27 mouse cellular contexts compared by ENCODE assay signal in genomic region chr6:90468216-90468615, GRCm38 (mm10). TPM values are rescaled to one million over a fixed set of nuclear protein-coding genes. Genes with fewer than 3 reads are reported as not detected.
A peak's percentile ranks its signal among the peaks of the same experiment; 100 is the strongest.
DNase-seq lines count a peak whose midpoint lies in the region; ATAC-seq and TF ChIP-seq lines count a peak whose summit lies in the region.
"Had no signal": no experiment of that assay in that cellular context is flagged by ENCODE, and none has a peak within 500 bp of the region (broad histone marks: within the 10 kb centered on the region; RNA-seq: fewer than 3 reads in every experiment).

No protein-coding gene starts in this region.

- H3K4me3 ChIP-seq in gastrocnemius, adult 2 months: peak overlapping the region; percentile 99
- peak overlapping the region; percentile 86 for H3K4me3 ChIP-seq in liver, adult 2 months (ENCODE audit: insufficient read depth, low read depth, low read length)
- H3K4me3 ChIP-seq in liver, embryonic 13.5 days (replicated peaks): peak overlapping the region; percentile 2; the same call in 1 of the 2 replicates
- H3K4me3 ChIP-seq in liver, embryonic 16.5 days (ENCODE audit: low read depth, low read length): peak overlapping the region; percentile 37
- H3K4me3 ChIP-seq: embryonic facial prominence, embryonic 10.5 days; embryonic facial prominence, embryonic 15.5 days; forebrain, embryonic 13.5 days; heart, adult 2 months; intestine, embryonic 15.5 days had no signal

- intact Hi-C loops in gastrocnemius, adult 2 months (cut with DNase I): no loop called here
- intact Hi-C loops in gastrocnemius, postnatal 14 days (cut with DNase I; ENCODE audit: low total_unique reads): no loop called here

- no peaks in the 10 kb centered on the region for H3K27me3 ChIP-seq in liver, adult 2 months (ENCODE audit: control insufficient read depth, insufficient read depth, low read length)
- peaks cover 20% of the 10 kb centered on the region for H3K27me3 ChIP-seq in liver, embryonic 13.5 days
- peaks cover 9% of the 10 kb centered on the region for H3K27me3 ChIP-seq in liver, embryonic 16.5 days (ENCODE audit: control insufficient read depth, insufficient read depth, low read depth, low read length)
- H3K27me3 ChIP-seq: embryonic facial prominence, embryonic 15.5 days; intestine, embryonic 15.5 days; Patski had no signal

- no peak for ATAC-seq in liver, embryonic 13.5 days (ENCODE audit: low read depth)
- no peak for ATAC-seq in liver, embryonic 16.5 days (ENCODE audit: low read depth)
- ATAC-seq: forebrain, embryonic 13.5 days; hindbrain, postnatal 0 days; intestine, embryonic 15.5 days; midbrain, embryonic 16.5 days; Patski had no signal

- no peak for DNase-seq in gastrocnemius, adult 2 months
- DNase-seq in gastrocnemius, postnatal 14 days: no peak
- peak; percentile 58 for DNase-seq in liver, adult 2 months (ENCODE audit: extremely low read depth, low read depth, low spot score)
- DNase-seq in liver: no peak
- no peak for DNase-seq in liver, embryonic 13.5 days
- no peak for DNase-seq in urinary bladder, postnatal 4 days (ENCODE audit: low spot score in 2 of 2)
- DNase-seq: adrenal gland, postnatal 25 days; cerebellum, adult 11-12 months; cerebellum, postnatal 25 days; gastrocnemius, postnatal 36 days; heart, adult 2 months; kidney, adult 8-10 months; kidney, postnatal 10 days; lung, adult 18-20 months; lung, postnatal 14 days; thymus, postnatal 4 days had no signal

- no peak for TF ChIP-seq CTCF in gastrocnemius, adult 2 months (IDR thresholded peaks at IDR 0.05)
- TF ChIP-seq CTCF in liver, adult 2 months (IDR thresholded peaks at IDR 0.05; ENCODE audit: low read depth, low read length): no peak

- no peak for TF ChIP-seq POLR2A in liver, adult 2 months (IDR thresholded peaks at IDR 0.05; ENCODE audit: extremely low read depth, insufficient read depth, low read length)

- 3% methylated on average over 1 of the region's 1 CpGs for WGBS in liver, adult 2 months
- WGBS in liver, embryonic 13.5 days (ENCODE audit: insufficient replicate concordance): 32% methylated on average over 1 of the region's 1 CpGs
- 43% methylated on average over 1 of the region's 1 CpGs for WGBS in liver, embryonic 16.5 days (ENCODE audit: insufficient replicate concordance)

- peaks cover 41% of the 10 kb centered on the region for H3K4me1 ChIP-seq in liver, adult 2 months (ENCODE audit: control insufficient read depth, insufficient read depth, low read length)
- peaks cover 20% of the 10 kb centered on the region for H3K4me1 ChIP-seq in liver, embryonic 13.5 days (replicated peaks)
- no peaks in the 10 kb centered on the region; the same call in 1 of the 2 replicates for H3K4me1 ChIP-seq in liver, embryonic 16.5 days (ENCODE audit: control insufficient read depth, low read depth, low read length)

- H3K27ac ChIP-seq in gastrocnemius, adult 2 months: peak overlapping the region; percentile 100
- peak overlapping the region; percentile 99 for H3K27ac ChIP-seq in liver, adult 2 months (replicated peaks; ENCODE audit: insufficient read depth, low read depth, low read length)
- no peak overlapping the region for H3K27ac ChIP-seq in liver, embryonic 13.5 days
- no peak overlapping the region for H3K27ac ChIP-seq in liver, embryonic 16.5 days (ENCODE audit: low read length)
- H3K27ac ChIP-seq: embryonic facial prominence, embryonic 10.5 days; embryonic facial prominence, embryonic 15.5 days; forebrain, embryonic 13.5 days; heart, adult 2 months; hindbrain, postnatal 0 days; intestine, embryonic 15.5 days had no signal

- H3K36me3 ChIP-seq in liver, adult 2 months (ENCODE audit: control insufficient read depth, insufficient read depth, low read length): peaks cover 33% of the 10 kb centered on the region
- no peaks in the 10 kb centered on the region for H3K36me3 ChIP-seq in liver, embryonic 13.5 days
- no peaks in the 10 kb centered on the region; the same call in 1 of the 2 replicates for H3K36me3 ChIP-seq in liver, embryonic 16.5 days (ENCODE audit: control insufficient read depth, insufficient read depth)
- H3K36me3 ChIP-seq: embryonic facial prominence, embryonic 15.5 days; intestine, embryonic 15.5 days had no signal

- H3K4me2 ChIP-seq in liver, embryonic 13.5 days: peak overlapping the region; percentile 45
- peak overlapping the region; percentile 48 for H3K4me2 ChIP-seq in liver, embryonic 16.5 days (ENCODE audit: low read depth, low read length)
- H3K4me2 ChIP-seq: embryonic facial prominence, embryonic 15.5 days; forebrain, embryonic 13.5 days; intestine, embryonic 15.5 days; midbrain, embryonic 11.5 days had no signal

- peaks cover 42% of the 10 kb centered on the region for H3K79me2 ChIP-seq in liver, adult 2 months (ENCODE audit: control insufficient read depth, insufficient read depth, low read length)

- H3K9me3 ChIP-seq in liver, embryonic 13.5 days (replicated peaks): no peaks in the 10 kb centered on the region
- H3K9me3 ChIP-seq in liver, embryonic 16.5 days (replicated peaks; ENCODE audit: control insufficient read depth, low read length): no peaks in the 10 kb centered on the region
- H3K9me3 ChIP-seq: embryonic facial prominence, embryonic 10.5 days; embryonic facial prominence, embryonic 15.5 days; forebrain, embryonic 13.5 days; intestine, embryonic 15.5 days had no signal

- peak overlapping the region; percentile 85 for H3K9ac ChIP-seq in liver, adult 2 months (ENCODE audit: low read depth, low read length)
- H3K9ac ChIP-seq in liver, embryonic 13.5 days: no peak overlapping the region
- peak overlapping the region; percentile 38; the same call in 1 of the 2 replicates for H3K9ac ChIP-seq in liver, embryonic 16.5 days (ENCODE audit: low read depth, low read length)
- H3K9ac ChIP-seq: embryonic facial prominence, embryonic 15.5 days; forebrain, embryonic 13.5 days; intestine, embryonic 15.5 days had no signal

RNA-seq across cellular contexts. Expression of gene Klf15, which starts 5.8 kb away (rescaled TPM):
- 10 to 100 TPM; 54.4 to 64.4 TPM for total RNA-seq in gastrocnemius, adult 2 months (2021)
- 10 to 100 TPM; 15.2 to 39.8 TPM for total RNA-seq in gastrocnemius, postnatal 14 days (2021)
- total RNA-seq in liver, adult 2 months (2014; rRNA removed): 148 and 168 TPM in 2 replicates
- 147 and 252 TPM in 2 replicates for polyA plus RNA-seq in liver, adult 2 months (2012; rRNA removed)
- polyA plus RNA-seq in liver, embryonic 13.5 days (2015; fragmentation: Nextera tagmentation; extraction: Ambion mirVana): 7.8 and 9.1 TPM in 2 replicates
- polyA plus RNA-seq in liver, embryonic 16.5 days (2015; fragmentation: Nextera tagmentation; extraction: Ambion mirVana): 21.7 and 25.8 TPM in 2 replicates
- total RNA-seq: MEL had no signal

RNA-seq across cellular contexts. Expression of gene Aldh1l1, which starts 18.0 kb away (rescaled TPM):
- 1 to 10 TPM; 3.6 to 5.3 TPM for total RNA-seq in gastrocnemius, adult 2 months (2021)
- total RNA-seq in gastrocnemius, postnatal 14 days (2021): 1 to 10 TPM; 3.0 to 6.8 TPM
- 1,071 and 1,237 TPM in 2 replicates for total RNA-seq in liver, adult 2 months (2014; rRNA removed)
- 834 and 897 TPM in 2 replicates for polyA plus RNA-seq in liver, adult 2 months (2012; rRNA removed)
- polyA plus RNA-seq in liver, embryonic 13.5 days (2015; fragmentation: Nextera tagmentation; extraction: Ambion mirVana): 12.3 and 13.1 TPM in 2 replicates
- polyA plus RNA-seq in liver, embryonic 16.5 days (2015; fragmentation: Nextera tagmentation; extraction: Ambion mirVana): 35.9 and 48.3 TPM in 2 replicates

RNA-seq across cellular contexts. Expression of gene Cfap100, which starts 39.6 kb away (rescaled TPM):
- under 1 TPM; 0.11 to 0.13 TPM for total RNA-seq in gastrocnemius, adult 2 months (2021)
- under 1 TPM; 0.29 to 0.84 TPM for total RNA-seq in gastrocnemius, postnatal 14 days (2021)
- total RNA-seq in liver, adult 2 months (2014; rRNA removed): 0.20 and 0.28 TPM in 2 replicates
- polyA plus RNA-seq in liver, adult 2 months (2012; rRNA removed): 0.17 and 0.33 TPM in 2 replicates
- polyA plus RNA-seq in liver, embryonic 13.5 days (2015; fragmentation: Nextera tagmentation; extraction: Ambion mirVana): 0.22 TPM in 1 of 2 replicates, not detected in the other
- 0.08 and 0.19 TPM in 2 replicates for polyA plus RNA-seq in liver, embryonic 16.5 days (2015; fragmentation: Nextera tagmentation; extraction: Ambion mirVana)
- total RNA-seq: MEL had no signal
- polyA plus RNA-seq: small intestine, adult 2 months had no signal

Comparison
In these comparisons a context has a peak if more than half of its experiments do, and no peak if none do; other contexts are left out.
1. H3K27ac ChIP-seq: peak in gastrocnemius, adult 2 months (single experiment) and liver, adult 2 months (single experiment); none in liver, embryonic 13.5 days (single experiment) and liver, embryonic 16.5 days (single experiment).
2. H3K4me3 ChIP-seq: peak in every context shown above with its lines; median percentile 99 in gastrocnemius, adult 2 months; 86 in liver, adult 2 months; 37 in liver, embryonic 16.5 days; 2 in liver, embryonic 13.5 days.
3. RNA of gene Aldh1l1, which starts 18.0 kb away (total RNA-seq): 1,071 to 1,237 TPM in liver, adult 2 months; 3.0 to 6.8 TPM in gastrocnemius, postnatal 14 days and 3.6 to 5.3 TPM in gastrocnemius, adult 2 months; every median in the first group is over 100 times any median in the second.